19 mouse cellular contexts compared by ENCODE assay signal in the genomic region with DNA sequence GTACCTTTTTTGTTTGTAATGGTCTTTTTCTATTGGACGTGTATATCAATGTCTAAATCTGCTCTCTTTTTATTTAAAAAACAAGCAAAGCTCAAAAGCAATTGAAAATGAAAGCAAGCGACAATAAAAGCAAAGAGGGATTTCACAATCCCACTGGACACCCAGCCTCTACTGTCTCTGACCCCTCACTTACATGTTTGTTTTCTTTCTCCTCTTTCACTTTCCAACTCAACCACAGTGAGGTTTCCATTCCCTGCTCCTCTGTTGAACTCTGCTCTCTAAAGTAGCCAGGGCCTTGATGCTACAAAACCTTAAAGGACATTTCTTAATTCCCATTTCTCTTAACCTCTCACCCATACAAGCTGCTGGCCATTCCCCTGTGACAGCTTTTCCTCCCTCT.
DNase-seq lines count a peak whose midpoint lies in the region; ATAC-seq and TF ChIP-seq lines count a peak whose summit lies in the region.
"Had no signal": no experiment of that assay in that cellular context is flagged by ENCODE, and none has a peak within 500 bp of the region (broad histone marks: within the 10 kb centered on the region; RNA-seq: fewer than 3 reads in every experiment).

No protein-coding gene starts in this region.

- H3K4me2 ChIP-seq in myocyte (ENCODE audit: low read depth), result no peak overlapping the region
- H3K4me2 ChIP-seq: heart, embryonic 13.5 days; hindbrain, embryonic 15.5 days had no signal

- no peak overlapping the region for H3ac ChIP-seq in myocyte (ENCODE audit: control insufficient read depth, insufficient read length)

- no peaks in the 10 kb centered on the region for H3K27me3 ChIP-seq in myocyte (ENCODE audit: control insufficient read depth, insufficient read depth, insufficient read length)
- H3K27me3 ChIP-seq: heart, embryonic 13.5 days; hindbrain, embryonic 15.5 days had no signal

- DNase-seq in kidney, postnatal 14 days, result peak; percentile 13
- no peak for DNase-seq in kidney, postnatal 25 days
- DNase-seq in adipocyte (ENCODE audit: low spot score), result peak; percentile 59
- no peak for DNase-seq in B cell, adult 2 months
- DNase-seq in lung, postnatal 25 days (ENCODE audit: low spot score), result no peak
- DNase-seq: adrenal gland, postnatal 36 days; cerebellum, adult 11 months; cerebellum, adult 8-10 months; cerebellum, postnatal 25 days; gastrocnemius, adult 2 months; gastrocnemius, postnatal 25 days; heart, adult 11 months; heart, postnatal 36 days had no signal

- H3K4me3 ChIP-seq in myocyte, result no peak overlapping the region
- H3K4me3 ChIP-seq: forebrain, embryonic 10.5 days; gastrocnemius, adult 2 months; heart, embryonic 13.5 days; hindbrain, embryonic 15.5 days had no signal

- H3K36me3 ChIP-seq in myocyte (ENCODE audit: control insufficient read depth, insufficient read depth), result no peaks in the 10 kb centered on the region
- H3K36me3 ChIP-seq: forebrain, embryonic 10.5 days; heart, embryonic 13.5 days; hindbrain, embryonic 15.5 days had no signal

- peak; percentile 85 for ATAC-seq in common myeloid progenitor, adult 5-6 weeks (replicated peaks; ENCODE audit: low read depth, poor library complexity, severe bottlenecking)
- ATAC-seq: forebrain, embryonic 14.5 days had no signal

- H3K79me2 ChIP-seq in myocyte (ENCODE audit: control insufficient read depth, insufficient read depth), result no peaks in the 10 kb centered on the region

- no peak for TF ChIP-seq POLR2A in myocyte (IDR thresholded peaks at IDR 0.05; ENCODE audit: insufficient read length, low read depth)

TF ChIP-seq in myocyte, 11 proteins besides CTCF, POLR2A, EP300 and RAD21:
- TF ChIP-seq TCF12 (IDR thresholded peaks at IDR 0.05; ENCODE audit: insufficient read depth, poor library complexity, severe bottlenecking) (no peak), CEBPB (IDR thresholded peaks at IDR 0.05; ENCODE audit: insufficient read depth, poor library complexity, severe bottlenecking) (peak; percentile 48; the same call in 1 of the 2 replicates)
TF ChIP-seq in myocyte: peak in this region for 1.

Comparison
In these comparisons a context has a peak if more than half of its experiments do, and no peak if none do; other contexts are left out.
1. DNase-seq: peak in kidney, postnatal 14 days (single experiment) and adipocyte (single experiment); none in kidney, postnatal 25 days (0 of 2), B cell, adult 2 months (0 of 2) and lung, postnatal 25 days (single experiment).